Mouse (Mus musculus): ENCODE results near the gene Rasgef1b.

DNA sequence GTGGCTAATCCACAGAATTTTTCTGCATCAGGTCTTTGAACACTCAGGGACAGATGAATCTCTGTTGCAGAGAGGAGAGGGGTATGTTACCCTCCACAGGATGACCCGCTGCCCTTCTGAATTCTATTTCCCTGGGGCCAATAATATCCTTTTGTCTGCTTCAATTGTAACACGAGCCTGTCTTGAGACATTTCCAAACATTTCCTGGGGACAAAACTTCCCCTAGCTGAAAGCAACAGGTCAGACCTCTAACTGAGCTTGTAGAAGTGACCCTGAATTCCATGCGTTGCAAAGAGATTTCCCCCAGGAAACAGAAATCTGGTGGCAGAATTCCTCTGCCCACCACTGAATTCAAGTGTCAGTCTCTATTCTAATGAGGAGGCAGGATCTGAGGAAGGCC is 169.1 kb downstream of the Rasgef1b start:
- TF ChIP-seq CTCF (IDR thresholded peaks at IDR 0.05; ENCODE audit: low read depth, low read length) (no peak), POLR2A (IDR thresholded peaks at IDR 0.05; ENCODE audit: extremely low read depth, insufficient read depth, low read length) (no peak)

Measured in liver, adult 2 months (tissue).